Mouse (Mus musculus): ENCODE measurements at regions not wholly inside any gene's neighbourhood (a gene's known extent, or its start where the extent isn't known, plus 50 kb on each side); places are given as distances from the start of the nearest gene placed in this dataset.

DNA sequence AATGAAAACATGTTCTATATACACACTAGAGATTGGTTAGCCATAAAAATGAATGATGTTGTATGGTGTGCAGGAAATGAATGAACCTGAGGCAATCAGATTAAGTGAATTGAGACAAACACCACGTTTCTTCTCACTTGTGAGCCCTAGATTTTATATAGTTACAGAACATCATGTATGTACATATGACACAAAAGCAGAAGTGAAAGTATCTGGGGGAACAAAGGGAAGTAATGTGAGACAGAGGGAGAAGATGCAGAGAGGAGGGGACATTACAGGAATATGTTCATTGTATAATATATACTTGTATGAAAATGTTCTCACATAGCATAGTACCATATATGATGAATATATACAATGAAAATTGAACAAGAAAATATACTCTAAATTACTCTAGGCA, 121.1 kb upstream of the Map3k1 start:
- TF ChIP-seq EP300 (IDR thresholded peaks at IDR 0.05; ENCODE audit: insufficient read depth, low read depth, low read length) (no peak), CTCF (IDR thresholded peaks at IDR 0.05) (no peak)

Data from heart, adult 2 months (tissue).